Mouse (Mus musculus): ENCODE measurements around the gene Gm5475.

DNA sequence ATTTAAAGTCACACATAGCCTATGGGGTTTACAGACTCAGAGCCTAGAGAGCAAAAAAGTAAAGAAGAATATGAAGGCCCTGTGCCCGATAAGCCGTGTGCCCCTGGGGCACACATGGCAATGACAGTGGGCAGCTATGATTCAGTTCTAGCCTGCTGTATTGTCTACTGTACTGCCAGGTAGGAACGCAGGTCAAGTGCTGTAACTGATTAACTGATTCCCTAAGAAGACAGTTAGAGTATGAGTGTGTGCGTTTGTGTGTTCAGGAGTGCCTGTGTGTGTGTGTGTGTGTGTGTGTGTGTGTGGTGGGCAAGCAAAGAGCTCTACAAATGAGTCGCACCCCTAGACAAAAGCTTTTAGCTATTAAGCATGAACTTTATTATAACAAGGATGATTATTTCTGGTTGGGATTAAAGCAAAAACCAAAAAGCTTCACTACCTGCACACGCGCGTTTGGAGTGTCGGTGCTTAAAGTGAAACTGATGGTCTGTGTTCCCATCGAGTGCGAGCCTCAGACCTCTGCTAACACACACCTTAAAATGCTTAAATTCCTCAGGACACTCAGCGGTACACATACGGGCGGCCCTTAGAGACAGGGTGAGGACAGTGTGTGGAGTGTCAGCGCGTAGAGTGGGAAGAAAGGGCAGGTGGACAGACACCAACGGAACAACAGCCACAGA lies 34.3 kb upstream of the Gm5475 start:
- TF ChIP-seq CTCF (IDR thresholded peaks at IDR 0.05; ENCODE audit: low read depth) (no peak), EP300 (optimal IDR thresholded peaks at IDR 0.05) (no peak)
